Mouse (Mus musculus): ENCODE measurements at regions not wholly inside any gene's neighbourhood (a gene's known extent, or its start where the extent isn't known, plus 50 kb on each side); places are given as distances from the start of the nearest gene placed in this dataset.

- 54% methylated on average over 1 of the region's 1 CpGs for WGBS (ENCODE audit: insufficient replicate concordance)
- Histone ChIP-seq H3K27me3 (ENCODE audit: control insufficient read depth, insufficient read depth, low read length) (no peaks in the 10 kb centered on the region), H3K4me3 (ENCODE audit: insufficient read depth in 1 of 2, low read depth in 2 of 2, low read length in 2 of 2) (no peak overlapping the region), H3K27ac (no peak overlapping the region), H3K36me3 (replicated peaks; ENCODE audit: control insufficient read depth, insufficient read depth, low read depth) (no peaks in the 10 kb centered on the region), H3K4me1 (replicated peaks; ENCODE audit: control insufficient read depth in 2 of 2, insufficient read depth in 2 of 2, low read length in 1 of 2) (no peaks in the 10 kb centered on the region), H3K9ac (replicated peaks) (no peak overlapping the region), H3K4me2 (ENCODE audit: low read depth) (no peak overlapping the region), H3K9me3 (ENCODE audit: control insufficient read depth, low read length) (no peaks in the 10 kb centered on the region)
- DNase-seq (ENCODE audit: low read depth in 3 of 3, low spot score in 3 of 3) (no peak), ATAC-seq (ENCODE audit: insufficient read depth) (no peak)
- no peak for TF ChIP-seq CTCF (IDR thresholded peaks at IDR 0.05; ENCODE audit: low read depth)
- TF ChIP-seq EP300 (IDR thresholded peaks at IDR 0.05; ENCODE audit: low read depth) = no peak
Observed at GRCm38 (mm10) chr19:60119051-60119450, 107.5 kb downstream of the Fam204a start.

GRCm38 (mm10) chr19:60113666-60114388, 112.7 kb downstream of the Fam204a start:
- H3K4me2 ChIP-seq (ENCODE audit: low read depth) = no peak overlapping the region
- H3K27me3 ChIP-seq (ENCODE audit: control insufficient read depth, insufficient read depth, low read length) = no peaks in the 10 kb centered on the region
- no peak for TF ChIP-seq EP300 (IDR thresholded peaks at IDR 0.05; ENCODE audit: low read depth)
- no peak for TF ChIP-seq CTCF (IDR thresholded peaks at IDR 0.05; ENCODE audit: low read depth)
- ATAC-seq (ENCODE audit: insufficient read depth) (no peak), DNase-seq (ENCODE audit: low read depth in 3 of 3, low spot score in 3 of 3) (no peak)
- no peaks in the 10 kb centered on the region for H3K9me3 ChIP-seq (ENCODE audit: control insufficient read depth, low read length)
- WGBS (ENCODE audit: insufficient replicate concordance) = 50% methylated on average over 7 of the region's 7 CpGs
- H3K4me1 ChIP-seq (replicated peaks; ENCODE audit: control insufficient read depth in 2 of 2, insufficient read depth in 2 of 2, low read length in 1 of 2) = no peaks in the 10 kb centered on the region
- H3K36me3 ChIP-seq (replicated peaks; ENCODE audit: control insufficient read depth, insufficient read depth, low read depth) = no peaks in the 10 kb centered on the region
- H3K27ac ChIP-seq = no peak overlapping the region
- H3K4me3 ChIP-seq (ENCODE audit: insufficient read depth in 1 of 2, low read depth in 2 of 2, low read length in 2 of 2) = no peak overlapping the region
- no peak overlapping the region for H3K9ac ChIP-seq (replicated peaks)

DNA sequence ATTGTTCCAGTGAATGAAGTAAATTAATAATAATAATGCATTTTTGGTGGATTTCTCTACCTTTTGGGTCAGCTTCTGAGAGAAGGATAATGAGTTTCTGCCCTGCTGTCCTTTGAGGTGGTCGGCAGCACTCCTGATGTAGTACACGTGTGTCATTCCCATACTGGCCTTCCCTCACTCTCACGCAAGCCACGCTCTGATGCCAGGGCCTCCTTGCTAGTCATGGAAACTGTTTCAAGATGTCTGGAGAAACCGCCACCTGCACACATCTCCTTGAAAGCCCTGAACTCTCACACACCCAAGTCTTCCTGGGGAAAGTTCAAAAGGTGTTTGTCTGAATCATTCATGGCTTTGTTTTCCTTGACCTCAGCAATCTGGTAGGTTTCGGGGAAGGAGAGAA, 116.2 kb downstream of the Fam204a start:
- H3K27me3 ChIP-seq (ENCODE audit: control insufficient read depth, insufficient read depth, low read length) = no peaks in the 10 kb centered on the region
- H3K27ac ChIP-seq = no peak overlapping the region
- H3K4me1 ChIP-seq (replicated peaks; ENCODE audit: control insufficient read depth in 2 of 2, insufficient read depth in 2 of 2, low read length in 1 of 2) = no peaks in the 10 kb centered on the region
- no peak overlapping the region for H3K9ac ChIP-seq (replicated peaks)
- ATAC-seq (ENCODE audit: insufficient read depth) (no peak), DNase-seq (ENCODE audit: low read depth in 3 of 3, low spot score in 3 of 3) (no peak)
- TF ChIP-seq EP300 (IDR thresholded peaks at IDR 0.05; ENCODE audit: low read depth) (no peak), CTCF (IDR thresholded peaks at IDR 0.05; ENCODE audit: low read depth) (no peak)
- H3K4me3 ChIP-seq (ENCODE audit: insufficient read depth in 1 of 2, low read depth in 2 of 2, low read length in 2 of 2) = no peak overlapping the region
- WGBS (ENCODE audit: insufficient replicate concordance) = 70% methylated on average over 6 of the region's 6 CpGs
- H3K36me3 ChIP-seq (replicated peaks; ENCODE audit: control insufficient read depth, insufficient read depth, low read depth) = no peaks in the 10 kb centered on the region
- no peak overlapping the region for H3K4me2 ChIP-seq (ENCODE audit: low read depth)
- no peaks in the 10 kb centered on the region for H3K9me3 ChIP-seq (ENCODE audit: control insufficient read depth, low read length)

- 68% methylated on average over 8 of the region's 8 CpGs for WGBS (ENCODE audit: insufficient replicate concordance)
- Histone ChIP-seq H3K27ac (no peak overlapping the region), H3K4me3 (ENCODE audit: insufficient read depth in 1 of 2, low read depth in 2 of 2, low read length in 2 of 2) (no peak overlapping the region), H3K4me1 (replicated peaks; ENCODE audit: control insufficient read depth in 2 of 2, insufficient read depth in 2 of 2, low read length in 1 of 2) (no peaks in the 10 kb centered on the region), H3K9me3 (ENCODE audit: control insufficient read depth, low read length) (no peaks in the 10 kb centered on the region), H3K27me3 (ENCODE audit: control insufficient read depth, insufficient read depth, low read length) (no peaks in the 10 kb centered on the region), H3K36me3 (replicated peaks; ENCODE audit: control insufficient read depth, insufficient read depth, low read depth) (no peaks in the 10 kb centered on the region), H3K9ac (replicated peaks) (no peak overlapping the region), H3K4me2 (ENCODE audit: low read depth) (no peak overlapping the region)
- ATAC-seq (ENCODE audit: insufficient read depth) (no peak), DNase-seq (ENCODE audit: low read depth in 3 of 3, low spot score in 3 of 3) (no peak)
- TF ChIP-seq CTCF (IDR thresholded peaks at IDR 0.05; ENCODE audit: low read depth) (no peak), EP300 (IDR thresholded peaks at IDR 0.05; ENCODE audit: low read depth) (no peak)
Observed at GRCm38 (mm10) chr19:60109488-60109887, 117.0 kb downstream of the Fam204a start.

- DNase-seq (ENCODE audit: low read depth in 3 of 3, low spot score in 3 of 3) (no peak), ATAC-seq (ENCODE audit: insufficient read depth) (no peak)
- H3K27me3 ChIP-seq (ENCODE audit: control insufficient read depth, insufficient read depth, low read length) = no peaks in the 10 kb centered on the region
- no peak overlapping the region for H3K27ac ChIP-seq
- no peaks in the 10 kb centered on the region for H3K4me1 ChIP-seq (replicated peaks; ENCODE audit: control insufficient read depth in 2 of 2, insufficient read depth in 2 of 2, low read length in 1 of 2)
- H3K36me3 ChIP-seq (replicated peaks; ENCODE audit: control insufficient read depth, insufficient read depth, low read depth) = no peaks in the 10 kb centered on the region
- H3K9ac ChIP-seq (replicated peaks) = no peak overlapping the region
- H3K9me3 ChIP-seq (ENCODE audit: control insufficient read depth, low read length) = no peaks in the 10 kb centered on the region
- 54% methylated on average over 3 of the region's 3 CpGs for WGBS (ENCODE audit: insufficient replicate concordance)
- no peak overlapping the region for H3K4me2 ChIP-seq (ENCODE audit: low read depth)
- TF ChIP-seq CTCF (IDR thresholded peaks at IDR 0.05; ENCODE audit: low read depth) (no peak), EP300 (IDR thresholded peaks at IDR 0.05; ENCODE audit: low read depth) (no peak)
- H3K4me3 ChIP-seq (ENCODE audit: insufficient read depth in 1 of 2, low read depth in 2 of 2, low read length in 2 of 2) = no peak overlapping the region
Observed at GRCm38 (mm10) chr19:60097915-60098314, 128.6 kb downstream of the Fam204a start.

Data from liver, embryonic 14.5 days (tissue).